Mouse (Mus musculus): ENCODE data around the gene Cd2bp2. TPM values are rescaled to one million over a fixed set of nuclear protein-coding genes. Genes with fewer than 3 reads are reported as not detected.
A peak's percentile ranks its signal among the peaks of the same experiment; 100 is the strongest.

Gene Cd2bp2
- total and polyA plus RNA-seq, 2 experiments from 2014 or later: 26.9 to 39.3 TPM

- TF ChIP-seq EP300 (IDR thresholded peaks at IDR 0.05; ENCODE audit: low read depth) (no peak), CTCF (IDR thresholded peaks at IDR 0.05; ENCODE audit: low read depth) (no peak)
- H3K9me3 ChIP-seq (replicated peaks; ENCODE audit: control insufficient read depth, low read length): no peaks in the 10 kb centered on the region
- H3K4me2 ChIP-seq (ENCODE audit: low read depth, low read length): peak within 1 kb of the TSS; percentile 91
- peaks cover 8% of the 10 kb centered on the region for H3K36me3 ChIP-seq (replicated peaks; ENCODE audit: control insufficient read depth, insufficient read depth, low read length)
- H3K4me1 ChIP-seq (ENCODE audit: control insufficient read depth, insufficient read depth): peaks cover 13% of the 10 kb centered on the region
- no peaks in the 10 kb centered on the region for H3K27me3 ChIP-seq (ENCODE audit: control insufficient read depth, insufficient read depth, low read length)
- WGBS: under 1% methylated on average over 37 of the region's 44 CpGs
- DNase-seq (ENCODE audit: low spot score) (no peak), ATAC-seq (ENCODE audit: insufficient read depth, low read depth) (no peak)
- H3K9ac ChIP-seq (replicated peaks; ENCODE audit: low read depth, low read length): peak within 1 kb of the TSS; percentile 77
- H3K4me3 ChIP-seq (ENCODE audit: low read depth, low read length): peak within 1 kb of the TSS; percentile 70
- H3K27ac ChIP-seq (ENCODE audit: low read depth): peak within 1 kb of the TSS; percentile 90
Measured at GRCm38 (mm10) chr7:127208295-127208552, 12.4 kb upstream of the Cd2bp2 start, which contains the start of gene Tbc1d10b. Gene Tbc1d10b (minus strand): TSS chr7:127208468.

GRCm38 (mm10) chr7:127207374-127208294 is 11.8 kb upstream of the Cd2bp2 start:
- Histone ChIP-seq H3K9ac (replicated peaks; ENCODE audit: low read depth, low read length) (peak overlapping the region; percentile 77), H3K4me3 (ENCODE audit: low read depth, low read length) (peak overlapping the region; percentile 70), H3K4me1 (ENCODE audit: control insufficient read depth, insufficient read depth) (peaks cover 13% of the 10 kb centered on the region), H3K27me3 (ENCODE audit: control insufficient read depth, insufficient read depth, low read length) (no peaks in the 10 kb centered on the region), H3K27ac (ENCODE audit: low read depth) (peak overlapping the region; percentile 90), H3K4me2 (ENCODE audit: low read depth, low read length) (peak overlapping the region; percentile 91), H3K9me3 (replicated peaks; ENCODE audit: control insufficient read depth, low read length) (no peaks in the 10 kb centered on the region), H3K36me3 (replicated peaks; ENCODE audit: control insufficient read depth, insufficient read depth, low read length) (peaks cover 14% of the 10 kb centered on the region)
- no peak for TF ChIP-seq CTCF (IDR thresholded peaks at IDR 0.05; ENCODE audit: low read depth)
- TF ChIP-seq EP300 (IDR thresholded peaks at IDR 0.05; ENCODE audit: low read depth): no peak
- ATAC-seq (ENCODE audit: insufficient read depth, low read depth): no peak
- under 1% methylated on average over 52 of the region's 53 CpGs for WGBS
- DNase-seq (ENCODE audit: low spot score): no peak

GRCm38 (mm10) chr7:127206606-127207005 is 10.8 kb upstream of the Cd2bp2 start:
- DNase-seq (ENCODE audit: low spot score) (no peak), ATAC-seq (ENCODE audit: insufficient read depth, low read depth) (no peak)
- Histone ChIP-seq H3K9ac (replicated peaks; ENCODE audit: low read depth, low read length) (peak overlapping the region; percentile 77), H3K9me3 (replicated peaks; ENCODE audit: control insufficient read depth, low read length) (no peaks in the 10 kb centered on the region), H3K4me2 (ENCODE audit: low read depth, low read length) (peak overlapping the region; percentile 91), H3K4me1 (ENCODE audit: control insufficient read depth, insufficient read depth) (peaks cover 13% of the 10 kb centered on the region), H3K27ac (ENCODE audit: low read depth) (0 out of 2 replicates have a peak overlapping the region, but pooled peaks have one; percentile 30), H3K36me3 (replicated peaks; ENCODE audit: control insufficient read depth, insufficient read depth, low read length) (peaks cover 23% of the 10 kb centered on the region), H3K27me3 (ENCODE audit: control insufficient read depth, insufficient read depth, low read length) (no peaks in the 10 kb centered on the region), H3K4me3 (ENCODE audit: low read depth, low read length) (peak overlapping the region; percentile 70)
- WGBS: 41% methylated on average over 2 of the region's 2 CpGs
- TF ChIP-seq EP300 (IDR thresholded peaks at IDR 0.05; ENCODE audit: low read depth) (no peak), CTCF (IDR thresholded peaks at IDR 0.05; ENCODE audit: low read depth) (no peak)

- Histone ChIP-seq H3K36me3 (replicated peaks; ENCODE audit: control insufficient read depth, insufficient read depth, low read length) (peaks cover 76% of the 10 kb centered on the region), H3K9ac (replicated peaks; ENCODE audit: low read depth, low read length) (peak overlapping the region; percentile 39)
- 51% methylated on average over 11 of the region's 11 CpGs for WGBS
Measured at GRCm38 (mm10) chr7:127196484-127196883, 634 bp upstream of the Cd2bp2 start.

GRCm38 (mm10) chr7:127194633-127195029 is 1.2 kb downstream of the Cd2bp2 start:
- Histone ChIP-seq H3K9ac (replicated peaks; ENCODE audit: low read depth, low read length) (no peak overlapping the region), H3K4me2 (ENCODE audit: low read depth, low read length) (peak overlapping the region; percentile 64), H3K4me3 (ENCODE audit: low read depth, low read length) (peak overlapping the region; percentile 85), H3K27me3 (ENCODE audit: control insufficient read depth, insufficient read depth, low read length) (no peaks in the 10 kb centered on the region), H3K9me3 (replicated peaks; ENCODE audit: control insufficient read depth, low read length) (no peaks in the 10 kb centered on the region), H3K4me1 (ENCODE audit: control insufficient read depth, insufficient read depth) (peaks cover 6% of the 10 kb centered on the region), H3K36me3 (replicated peaks; ENCODE audit: control insufficient read depth, insufficient read depth, low read length) (peaks cover 63% of the 10 kb centered on the region), H3K27ac (ENCODE audit: low read depth) (0 out of 2 replicates have a peak overlapping the region, but pooled peaks have one; percentile 86)
- no peak for DNase-seq (ENCODE audit: low spot score)
- WGBS: 66% methylated on average over 7 of the region's 7 CpGs
- ATAC-seq (ENCODE audit: insufficient read depth, low read depth): no peak
- no peak for TF ChIP-seq CTCF (IDR thresholded peaks at IDR 0.05; ENCODE audit: low read depth)
- TF ChIP-seq EP300 (IDR thresholded peaks at IDR 0.05; ENCODE audit: low read depth): no peak

More at GRCm38 (mm10) chr7:127196484-127196883, 634 bp upstream of the Cd2bp2 start:
- Histone ChIP-seq H3K27ac (ENCODE audit: low read depth) (peak overlapping the region; percentile 65), H3K4me1 (ENCODE audit: control insufficient read depth, insufficient read depth) (peaks cover 6% of the 10 kb centered on the region), H3K4me3 (ENCODE audit: low read depth, low read length) (peak overlapping the region; percentile 85), H3K4me2 (ENCODE audit: low read depth, low read length) (peak overlapping the region; percentile 68), H3K9me3 (replicated peaks; ENCODE audit: control insufficient read depth, low read length) (no peaks in the 10 kb centered on the region), H3K27me3 (ENCODE audit: control insufficient read depth, insufficient read depth, low read length) (no peaks in the 10 kb centered on the region)
- TF ChIP-seq EP300 (IDR thresholded peaks at IDR 0.05; ENCODE audit: low read depth) (no peak), CTCF (IDR thresholded peaks at IDR 0.05; ENCODE audit: low read depth) (no peak)
- DNase-seq (ENCODE audit: low spot score) (no peak), ATAC-seq (ENCODE audit: insufficient read depth, low read depth) (no peak)
